Mouse (Mus musculus) testis, adult 2 months (tissue): ENCODE measurements around the gene Corin.

Experiments used
- CTCF ChIP-seq: fragments of 200-500 bp; IDR thresholded peaks from 2 replicates; pipeline ENCODE4 v1.5.1; 2012; ENCODE audit warnings: low read depth, mild to moderate bottlenecking, inconsistent platforms, low read length, moderate library complexity; ENCODE audit not compliant: control insufficient read depth, insufficient read depth, insufficient replicate concordance
- POLR2A ChIP-seq: fragments of 200-500 bp; IDR thresholded peaks from 2 replicates; pipeline ENCODE4 v1.6.1; 2012; ENCODE audit warnings: low read depth, mild to moderate bottlenecking, inconsistent platforms, low read length, moderate library complexity; ENCODE audit not compliant: control insufficient read depth

- no peak for TF ChIP-seq CTCF
- TF ChIP-seq POLR2A, result no peak
Measured at GRCm38 (mm10) chr5:72254958-72255357, 249.3 kb downstream of the Corin start.
